Mouse (Mus musculus) G1E (cell line): ENCODE results near the gene Cadps.

Source experiments
- CTCF ChIP-seq: IDR thresholded peaks from 2 replicates; pipeline ENCODE4 v1.5.1; 2012; ENCODE audit warnings: low read depth, low read length, inconsistent platforms, mixed read lengths
- GATA1 ChIP-seq: IDR thresholded peaks from 2 replicates; pipeline ENCODE4 v1.6.1; 2012; ENCODE audit warnings: borderline replicate concordance, low read length, inconsistent platforms, mixed read lengths
- GATA2 ChIP-seq: IDR thresholded peaks from 2 replicates; pipeline ENCODE4 v1.6.1; 2012; ENCODE audit warnings: low read depth, low read length, inconsistent platforms, borderline replicate concordance
- POLR2AphosphoS5 ChIP-seq: IDR thresholded peaks from 2 replicates; pipeline ENCODE4 v1.6.1; 2012; ENCODE audit warnings: low read depth, low read length, inconsistent platforms; ENCODE audit not compliant: insufficient replicate concordance
- TAL1 ChIP-seq: conservative IDR thresholded peaks from 2 replicates; pipeline ENCODE4 v1.6.1; 2012; ENCODE audit warnings: low read depth, low read length, inconsistent platforms, mixed read lengths

- no peak for TF ChIP-seq CTCF
- TF ChIP-seq POLR2AphosphoS5, result no peak
- no peak for TF ChIP-seq TAL1
- TF ChIP-seq GATA1, result no peak
- TF ChIP-seq GATA2, result no peak
Observed at GRCm38 (mm10) chr14:12661430-12661829, 161.4 kb downstream of the Cadps start.
